Mouse (Mus musculus) fat pad, adult 2 months (tissue): Measurements from ENCODE around the gene Chfr.
"Not testable (repeated sequence)": the region's sequence is repeated elsewhere in the genome, so short reads cannot be mapped to it uniquely, and the experiment has no call there.

Experiments
- DNase-seq: peaks from one replicate; pipeline ENCODE4 v3.0.0-alpha.2; 2011; ENCODE audit warnings: low read depth, low spot score; ENCODE audit errors: extremely low read depth

Chfr gene

DNA sequence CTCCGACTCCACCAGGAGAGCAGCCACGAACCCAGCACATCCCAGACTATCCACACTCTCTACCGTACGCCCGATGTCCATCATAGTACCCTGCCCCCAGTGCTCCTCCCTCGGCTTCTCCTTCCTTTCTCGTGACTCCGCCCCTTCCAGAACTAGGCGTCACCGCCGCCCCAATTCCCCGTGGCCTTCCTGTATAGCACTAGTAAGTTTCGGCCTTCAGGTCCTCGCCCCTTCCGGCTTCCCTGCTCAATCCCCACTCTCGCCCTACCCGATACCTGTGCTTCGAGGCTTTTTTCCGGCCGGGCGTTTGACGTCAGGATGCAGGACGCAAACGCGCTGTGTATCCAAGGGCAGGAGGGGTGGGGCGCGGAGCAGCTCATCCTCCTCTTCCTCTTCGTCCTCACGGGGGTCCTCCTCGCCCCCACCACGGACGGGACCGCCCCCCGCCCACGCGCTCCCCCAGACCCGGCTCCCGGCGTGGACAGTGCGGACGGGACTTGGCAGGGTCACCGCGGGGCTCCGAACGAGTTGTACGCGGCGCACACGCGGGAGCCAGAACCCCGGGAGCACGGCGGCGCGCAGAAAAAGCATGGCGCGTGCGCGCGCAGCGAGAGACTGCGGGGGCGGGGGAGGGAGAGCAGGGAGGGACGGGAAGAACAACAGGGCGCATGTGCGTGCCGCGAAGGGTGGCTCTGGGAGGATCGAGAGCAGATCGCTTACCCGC is 27.9 kb upstream of the Chfr start, which contains the start of gene Gtpbp6:
TSS of gene Gtpbp6 (minus strand) at position 617 of the 724 bp plus-strand sequence.
- peak; percentile 63 for DNase-seq

DNA sequence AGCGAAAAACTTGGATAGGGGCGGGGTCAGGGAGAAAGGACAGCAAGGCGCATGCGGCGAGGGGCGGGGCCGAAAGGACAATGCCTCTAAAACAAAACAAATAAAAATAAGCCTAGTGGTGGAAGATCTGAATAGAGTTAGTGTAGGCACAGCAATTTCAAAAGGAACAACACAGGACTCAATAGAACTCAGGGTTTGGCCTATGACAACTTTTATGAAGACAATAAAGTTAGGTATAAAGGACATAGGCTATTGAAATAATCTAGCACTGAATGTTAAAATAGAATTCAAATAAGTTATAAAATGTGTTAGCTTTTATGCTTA is 27.4 kb upstream of the Chfr start:
- DNase-seq, result no peak

DNA sequence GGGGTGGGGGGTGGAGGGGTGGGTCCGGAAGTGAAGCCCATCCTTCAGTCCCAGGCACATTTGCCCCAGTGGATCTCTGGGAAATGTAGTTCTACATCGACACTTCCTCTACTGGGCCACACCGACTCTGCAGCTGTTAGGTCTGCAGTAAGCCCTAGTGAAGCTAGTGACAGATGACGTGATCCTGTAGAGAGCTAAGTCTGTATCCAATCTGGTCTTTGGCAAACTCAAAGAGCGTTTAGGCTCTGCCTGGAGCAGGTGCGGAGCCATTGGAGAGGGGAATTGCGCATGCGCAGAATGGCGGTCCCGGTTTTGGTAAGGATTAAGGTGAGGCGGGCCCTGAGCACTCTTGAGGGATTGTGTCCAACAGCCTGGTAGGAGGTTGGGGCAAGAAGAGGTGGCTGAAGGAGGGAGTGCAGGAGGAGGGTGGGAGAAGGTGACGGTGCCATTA is 25.6 kb upstream of the Chfr start, which contains the start of gene Zfp605:
TSS of gene Zfp605 (plus strand) at position 102 of the 451 bp plus-strand sequence.
- no peak for DNase-seq

DNA sequence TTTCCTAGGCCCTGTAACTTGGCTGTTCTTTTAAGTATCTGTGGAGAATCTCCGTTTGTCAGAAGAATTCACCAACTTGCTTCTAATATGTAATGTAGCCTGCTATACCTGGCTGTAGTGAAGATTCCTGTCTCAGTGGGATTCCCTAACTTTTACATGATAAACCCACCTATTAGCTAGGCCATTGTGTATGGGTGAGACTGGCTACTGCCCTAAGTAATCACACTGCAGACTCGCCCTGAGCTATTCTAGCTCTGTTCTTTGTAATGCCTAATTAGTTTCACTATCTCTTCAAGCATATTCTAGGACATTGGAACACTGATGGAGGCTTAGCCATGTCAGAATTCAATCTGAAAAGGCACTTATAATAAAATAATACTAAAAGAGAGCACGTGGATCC is 13.3 kb upstream of the Chfr start:
- DNase-seq, result not testable (repeated sequence)

DNA sequence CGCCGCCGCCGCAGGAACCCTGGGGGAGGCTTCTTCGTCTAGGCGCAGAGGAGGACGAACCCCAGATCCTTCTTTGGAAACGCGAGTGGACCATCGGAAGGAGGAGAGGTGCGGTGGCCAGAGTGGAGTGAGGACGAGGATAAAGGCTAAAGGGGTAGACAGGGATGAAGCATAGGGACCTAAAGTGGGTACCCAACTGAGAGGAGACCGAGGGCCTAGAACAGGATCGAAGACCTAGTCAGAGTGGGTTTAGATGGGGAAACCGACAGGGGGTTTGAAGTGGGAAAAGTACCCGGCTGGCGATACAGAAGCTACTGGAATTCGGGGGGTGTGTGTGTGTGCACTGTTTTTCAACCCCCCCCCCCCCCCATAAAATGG is 434 bp downstream of the Chfr start:
- DNase-seq, result no peak

DNA sequence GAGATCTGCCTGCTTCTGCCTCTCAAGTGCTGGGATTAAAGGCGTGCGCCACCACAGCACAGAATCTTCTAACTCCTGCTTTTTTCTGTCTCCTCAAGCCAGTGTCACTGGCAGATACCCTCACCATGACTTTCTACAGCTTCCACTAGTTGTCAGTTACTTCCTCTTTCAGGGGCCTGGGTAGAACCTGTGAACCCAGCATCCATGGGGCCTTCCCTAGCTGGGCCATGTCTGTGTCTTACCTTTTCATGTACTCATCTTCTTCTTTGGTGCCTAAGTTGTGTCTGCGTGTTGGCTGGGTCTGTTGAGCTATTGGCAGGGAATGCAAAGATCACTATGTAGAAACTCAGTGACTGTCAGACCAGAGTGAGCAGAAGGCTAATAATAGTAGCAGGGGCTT is 2.2 kb downstream of the Chfr start:
- DNase-seq, result no peak

DNA sequence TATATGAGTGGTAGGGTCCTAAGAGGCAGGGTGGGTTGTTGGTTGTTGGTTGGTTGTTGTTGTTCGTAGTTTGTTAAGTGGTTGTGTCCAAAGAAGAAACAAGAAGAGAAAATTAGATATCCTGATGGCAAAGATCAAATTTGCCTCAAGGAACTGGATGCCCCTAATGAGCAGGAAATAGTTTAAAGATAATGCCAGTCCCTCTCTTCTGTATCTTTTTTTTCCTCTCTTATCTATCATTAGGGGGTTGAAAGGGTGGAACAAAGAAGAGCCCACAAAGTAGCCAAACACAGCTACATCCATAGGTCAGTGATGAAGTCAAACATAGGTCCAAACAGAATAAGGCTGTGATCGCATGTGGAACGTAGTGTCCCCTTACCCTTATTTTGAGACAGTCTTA is 3.7 kb downstream of the Chfr start:
- no peak for DNase-seq

DNA sequence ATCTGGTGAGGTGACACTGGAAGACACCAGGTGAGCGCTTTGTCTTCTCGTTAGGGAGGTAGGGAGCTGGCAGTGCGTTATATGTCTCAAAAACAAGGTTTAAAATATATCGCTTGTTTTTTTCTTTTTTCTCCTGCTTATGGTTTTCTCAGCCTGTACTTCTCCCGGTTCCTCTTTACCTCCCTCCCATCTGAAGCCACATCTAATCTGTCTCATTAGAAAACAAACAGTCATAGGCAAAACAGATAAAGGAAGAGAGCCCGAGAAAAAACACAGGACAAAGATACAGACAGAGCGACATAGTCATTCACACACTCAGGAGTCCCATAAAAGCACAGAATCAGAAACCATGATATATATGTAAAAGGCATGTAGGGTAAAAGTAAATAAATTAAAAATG is 4.8 kb downstream of the Chfr start:
- no peak for DNase-seq

DNA sequence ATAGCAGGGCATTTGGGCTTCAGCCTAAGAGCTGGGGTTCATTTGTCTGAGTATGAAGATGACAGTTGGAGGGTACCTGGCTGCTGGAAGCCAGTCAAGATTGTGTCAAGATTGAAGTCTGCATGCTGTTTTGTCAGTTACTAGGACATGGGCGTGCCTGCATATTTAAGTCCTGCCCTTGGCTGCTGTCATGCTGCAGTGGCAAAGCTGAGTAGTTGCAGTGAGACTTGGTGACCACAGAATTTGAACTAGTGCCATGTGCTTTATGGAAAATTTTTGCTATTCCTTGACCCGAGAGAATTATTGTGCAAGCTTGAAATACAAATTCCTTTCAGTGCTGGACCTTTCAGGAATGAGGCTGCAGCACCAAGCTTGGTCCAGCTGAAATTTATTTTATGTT is 6.7 kb downstream of the Chfr start:
- DNase-seq, result no peak

DNA sequence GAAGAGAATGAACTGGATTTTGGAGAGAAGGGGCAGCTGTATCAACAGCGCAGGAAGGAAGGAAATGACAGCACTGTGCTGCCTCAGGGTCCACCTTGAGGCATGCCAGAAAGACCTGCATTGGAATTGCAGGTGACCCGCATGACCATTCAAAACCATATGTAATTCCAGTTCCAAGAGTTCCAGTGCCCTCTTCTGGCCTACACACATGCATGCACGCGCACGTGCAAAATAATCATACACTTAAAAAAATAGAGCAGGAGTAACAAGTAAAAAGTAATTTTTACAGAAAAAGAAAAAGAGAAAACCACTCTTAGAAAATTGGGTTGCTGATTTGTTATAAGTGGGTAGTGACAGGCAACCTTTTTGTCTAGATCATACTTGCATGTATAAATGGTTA is 7.4 kb downstream of the Chfr start:
- no peak for DNase-seq

DNA sequence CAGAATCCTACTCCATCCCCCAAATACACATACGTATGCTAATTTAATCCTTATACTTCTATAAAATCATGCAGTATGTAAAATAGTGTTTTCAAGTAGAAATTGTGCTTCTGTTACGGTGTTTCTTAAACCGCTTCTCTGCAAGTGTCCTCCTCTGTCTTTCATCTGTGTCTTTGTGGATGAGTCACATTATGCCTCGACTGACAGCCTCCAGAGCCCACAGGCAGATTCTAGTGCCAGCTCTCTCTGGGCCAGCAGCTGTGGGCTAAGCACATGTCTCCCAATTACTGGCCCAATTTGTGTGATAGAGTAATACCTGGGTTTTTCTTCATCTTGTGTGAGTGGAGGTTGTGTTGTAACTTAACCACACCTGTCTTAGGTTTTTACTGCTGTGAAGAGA is 33.7 kb downstream of the Chfr start:
- no peak for DNase-seq

DNA sequence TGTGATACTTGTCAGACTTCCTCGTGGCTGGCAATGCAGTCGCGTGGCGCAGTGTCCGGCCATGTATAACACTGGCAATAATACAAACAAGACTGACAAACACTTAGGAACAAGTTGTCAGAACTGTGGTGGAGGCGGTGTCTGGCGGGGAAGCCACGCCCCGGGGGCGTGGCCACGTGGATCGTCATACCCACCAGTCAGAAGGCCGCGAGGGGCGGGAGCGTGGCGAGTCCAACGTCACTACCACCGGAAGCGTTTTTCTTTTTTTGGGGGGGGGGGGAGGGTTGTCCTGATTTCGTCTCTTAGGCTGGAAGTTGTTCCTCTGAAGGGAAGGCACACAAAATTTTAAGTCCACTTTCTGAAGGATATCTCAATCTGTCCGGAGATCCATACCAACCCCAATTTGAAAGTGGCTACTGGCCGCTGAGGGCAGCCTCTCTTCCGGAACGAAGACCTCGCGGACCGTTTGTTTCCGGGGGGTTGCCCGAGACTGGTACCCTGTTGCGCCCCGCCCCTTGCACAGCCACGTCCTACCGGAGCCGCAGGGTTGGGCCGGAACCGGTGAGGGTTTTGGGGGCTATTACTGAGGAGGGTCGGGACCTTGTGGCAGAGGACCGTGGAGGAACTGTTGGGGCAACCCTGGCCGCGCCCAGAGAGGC is 40.8 kb downstream of the Chfr start, which contains the start of gene Golga3:
TSS of gene Golga3 (plus strand) at position 340 of the 659 bp plus-strand sequence.
- peak; percentile 63 for DNase-seq

DNA sequence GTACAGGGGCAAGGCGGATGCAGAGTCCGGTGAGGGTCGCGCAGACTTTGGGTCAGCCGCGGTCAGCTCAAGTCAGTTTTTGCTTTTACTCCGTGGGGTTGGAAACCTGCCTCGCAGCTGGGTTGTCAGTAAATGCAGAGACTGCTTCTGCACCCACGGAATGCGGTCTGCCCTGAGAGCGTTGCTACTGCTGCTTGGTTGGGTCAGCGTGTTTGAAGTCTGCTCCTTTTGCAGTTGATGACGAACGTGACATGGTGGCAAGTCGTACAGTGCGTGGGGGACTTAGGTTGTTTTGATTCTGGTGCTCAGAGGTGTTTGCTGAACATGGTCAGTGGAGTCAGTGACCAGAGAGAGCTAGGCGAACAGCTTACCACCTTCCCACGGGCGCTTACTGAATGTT is 41.4 kb downstream of the Chfr start:
- no peak for DNase-seq

DNA sequence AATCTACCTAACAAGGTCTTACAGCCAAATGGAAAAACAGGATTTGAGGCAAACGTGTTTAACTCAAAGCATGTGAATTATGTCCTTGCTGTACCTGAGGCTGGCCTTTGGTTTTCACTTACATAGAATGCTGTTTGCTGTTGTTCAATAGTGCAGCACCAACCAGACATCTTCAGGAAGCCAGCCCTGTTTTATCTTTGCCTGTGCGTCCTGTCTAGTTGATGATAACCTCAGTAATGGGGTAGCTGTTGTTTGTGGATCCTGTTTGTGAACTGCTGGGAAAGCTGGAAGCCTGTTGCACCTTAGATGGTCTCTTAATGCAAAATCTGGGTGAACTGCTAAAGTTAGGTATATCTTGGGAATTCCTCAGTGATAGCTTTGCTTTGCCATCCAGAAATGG is 43.0 kb downstream of the Chfr start:
- no peak for DNase-seq

DNA sequence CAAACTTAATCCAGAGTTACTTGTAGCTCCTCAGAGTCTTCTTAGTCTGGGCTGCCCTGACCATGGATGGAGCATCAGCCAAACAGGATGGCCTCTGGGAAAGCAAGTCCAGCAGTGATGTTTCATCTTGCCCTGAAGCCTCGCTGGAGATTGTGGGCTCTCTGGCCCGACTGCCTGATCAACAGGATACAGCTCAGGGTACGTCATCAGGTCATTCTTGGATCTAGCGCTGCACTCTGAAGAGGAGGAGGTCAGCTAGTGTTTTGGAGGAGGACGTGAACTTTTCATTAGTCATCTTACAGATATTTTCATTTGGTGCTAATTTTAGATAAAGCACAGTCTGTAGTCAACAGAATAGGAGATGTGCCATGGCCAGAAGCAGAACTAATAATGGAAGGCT is 46.1 kb downstream of the Chfr start:
- DNase-seq, result no peak

DNA sequence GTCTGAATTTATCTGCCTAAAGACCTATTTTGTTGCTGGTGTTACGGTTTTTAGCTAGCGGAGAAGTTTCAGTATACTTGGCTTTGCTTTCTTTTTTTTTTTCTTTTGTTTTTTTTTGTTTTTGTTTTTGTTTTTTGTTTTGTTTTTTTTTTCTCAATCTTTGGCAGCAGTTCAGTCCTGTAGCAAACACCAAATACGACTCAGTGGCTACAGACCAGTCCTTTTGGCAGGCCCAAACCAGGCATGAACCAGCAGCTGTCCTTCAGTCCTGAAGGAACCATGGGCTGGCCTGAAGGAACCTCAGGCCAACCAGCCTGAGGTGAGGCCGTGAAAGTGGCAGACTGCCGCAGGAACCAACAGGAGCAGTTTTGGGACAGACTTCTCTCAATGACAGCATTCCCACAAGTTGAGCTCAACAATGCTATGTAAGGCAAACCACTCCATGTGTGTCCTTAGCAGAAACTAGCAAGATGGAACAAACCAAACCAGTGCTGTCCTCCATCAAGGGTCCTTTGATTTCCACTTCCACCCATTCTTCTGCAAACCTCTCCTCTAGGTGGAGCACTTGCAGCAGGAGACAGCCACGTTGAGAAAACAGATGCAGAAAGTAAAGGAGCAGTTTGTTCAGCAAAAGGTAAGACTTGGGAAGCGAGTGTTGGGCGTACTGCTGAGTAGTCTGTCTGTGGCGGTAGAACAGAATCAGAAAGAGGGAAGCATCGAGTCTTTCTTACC is 67.7 kb downstream of the Chfr start:
- no peak for DNase-seq

DNA sequence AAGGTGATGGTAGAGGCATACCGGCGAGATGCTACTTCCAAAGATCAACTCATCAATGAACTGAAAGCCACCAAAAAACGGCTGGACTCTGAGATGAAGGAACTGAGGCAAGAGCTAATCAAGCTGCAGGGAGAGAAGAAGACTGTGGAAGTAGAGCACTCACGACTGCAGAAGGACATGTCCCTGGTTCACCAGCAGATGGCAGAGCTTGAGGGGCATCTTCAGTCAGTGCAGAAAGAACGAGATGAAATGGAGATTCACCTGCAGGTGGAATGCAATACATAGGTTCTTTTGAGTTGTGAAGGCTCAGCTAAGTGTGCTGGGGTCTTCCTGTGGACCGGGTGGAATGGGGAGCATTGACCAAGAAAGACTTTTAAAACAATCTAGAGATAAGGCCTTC is 69.1 kb downstream of the Chfr start:
- no peak for DNase-seq

DNA sequence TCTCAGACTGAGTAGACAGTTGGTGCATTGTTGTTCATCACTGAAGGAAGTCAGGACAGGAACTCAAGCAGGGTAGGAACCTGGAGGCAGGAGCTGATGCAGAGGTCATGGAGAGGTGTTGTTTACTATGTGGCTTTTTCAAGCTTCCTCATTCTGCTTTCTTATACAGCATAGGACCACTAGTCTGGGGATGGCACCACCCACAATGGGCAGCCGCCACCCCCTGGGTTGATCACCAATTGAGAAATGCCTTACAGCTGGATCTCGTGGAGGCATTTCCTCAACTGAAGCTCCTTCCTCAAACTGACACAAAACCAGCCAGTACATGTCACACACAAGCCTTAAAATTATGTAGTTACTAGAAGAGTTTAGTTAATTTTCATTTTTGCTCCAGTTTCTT is 75.7 kb downstream of the Chfr start:
- no peak for DNase-seq

DNA sequence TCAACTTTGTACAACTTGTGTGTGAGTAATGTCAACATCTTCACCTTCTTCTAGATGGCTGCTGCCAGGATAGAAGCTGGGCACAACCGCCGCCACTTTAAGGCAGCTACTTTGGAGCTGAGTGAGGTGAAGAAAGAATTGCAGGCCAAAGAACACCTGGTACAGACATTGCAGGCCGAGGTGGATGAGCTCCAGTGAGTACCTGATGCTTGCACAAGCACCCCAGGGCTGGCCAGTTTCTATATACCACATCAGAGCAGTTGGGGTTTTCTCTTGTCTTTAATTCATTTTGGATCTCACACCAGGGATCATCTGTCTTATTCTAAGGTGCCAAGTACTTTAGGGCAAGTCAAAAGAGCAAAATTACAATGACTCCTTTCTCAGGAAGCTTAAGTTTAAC is 81.1 kb downstream of the Chfr start:
- DNase-seq, result peak; percentile 83

DNA sequence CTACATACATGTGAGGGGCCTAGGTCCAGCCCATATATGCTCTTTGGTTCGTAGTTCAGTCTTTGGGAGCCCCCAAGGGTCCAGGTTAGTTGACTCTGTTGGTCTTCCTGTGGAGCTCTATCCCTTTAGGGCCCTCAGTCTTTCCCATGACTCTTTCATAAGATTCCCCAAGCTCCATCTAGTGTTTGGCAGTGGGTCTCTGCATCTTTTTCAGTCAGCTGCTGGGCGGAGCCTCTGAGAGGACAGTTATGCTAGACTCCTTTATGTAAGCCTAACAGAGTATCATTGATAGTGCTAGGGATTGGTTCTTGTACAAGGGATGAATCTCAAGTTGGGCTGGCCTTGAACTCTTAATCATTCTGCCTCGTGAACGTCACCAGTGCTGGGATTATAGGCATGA is 84.7 kb downstream of the Chfr start:
- no peak for DNase-seq
